Mouse (Mus musculus) hindbrain, embryonic 11.5 days (tissue): ENCODE results near the gene Dscaml1. TPM values are rescaled to one million over a fixed set of nuclear protein-coding genes. Genes with fewer than 3 reads are reported as not detected.

Source experiments
- ATAC-seq: fragments of 200-750 bp; cut with Nextera tagmentation; 2 replicates; pipeline ENCODE4 v1.8.0; 2017; ENCODE audit warnings: mild to moderate bottlenecking, moderate TSS enrichment, moderate library complexity; ENCODE audit not compliant: low FRiP score
- DNase-seq: peaks from one replicate; pipeline ENCODE4 v3.0.0-alpha.2; 2015; ENCODE audit warnings: low spot score
- H3K27ac ChIP-seq: fragments of 300-500 bp; sonication (generic); 2 replicates; pipeline ENCODE4 v1.5.1; 2014; ENCODE audit warnings: mild to moderate bottlenecking, low read depth, low read length
- H3K27me3 ChIP-seq: fragments of 300-500 bp; sonication (generic); 2 replicates; pipeline ENCODE4 v1.6.1; 2014; ENCODE audit warnings: mild to moderate bottlenecking, low read length, moderate library complexity, mixed read lengths; ENCODE audit not compliant: control insufficient read depth, insufficient read depth
- H3K36me3 ChIP-seq: fragments of 300-500 bp; sonication (generic); 2 replicates; pipeline ENCODE4 v1.6.1; 2014; ENCODE audit warnings: mild to moderate bottlenecking, low read length, moderate library complexity, mixed read lengths; ENCODE audit not compliant: control insufficient read depth, insufficient read depth
- H3K4me1 ChIP-seq: fragments of 300-500 bp; sonication (generic); replicated peaks from 2 replicates; pipeline ENCODE4 v1.6.1; 2014; ENCODE audit warnings: low read length, mixed read lengths; ENCODE audit not compliant: control insufficient read depth, insufficient read depth
- H3K4me2 ChIP-seq: fragments of 300-500 bp; sonication (generic); replicated peaks from 2 replicates; pipeline ENCODE4 v1.6.1; 2014; ENCODE audit warnings: mild to moderate bottlenecking, low read depth, low read length
- H3K4me3 ChIP-seq: fragments of 300-500 bp; sonication (generic); 2 replicates; pipeline ENCODE4 v1.5.1; 2014; ENCODE audit warnings: low read depth, low read length
- H3K9ac ChIP-seq: fragments of 300-500 bp; sonication (generic); 2 replicates; pipeline ENCODE4 v1.6.1; 2014; ENCODE audit warnings: low read depth, low read length
- H3K9me3 ChIP-seq: fragments of 300-500 bp; sonication (generic); 2 replicates; pipeline ENCODE4 v1.6.1; 2016; ENCODE audit warnings: low read length; ENCODE audit not compliant: control insufficient read depth
- WGBS: fragments of 180-500 bp; shearing (Covaris S2); extraction: QIAGEN DNeasy Blood & Tissue Kit; methylation state at CpG from one replicate; pipeline ENCODE4 v1.1.7; 2014; 5-methylcytosine and 5-hydroxymethylcytosine counted together
- polyA plus RNA-seq: library from polyadenylated mRNA; unstranded; fragments of >200 nt; fragmentation: Nextera tagmentation; extraction: Ambion mirVana; gene quantifications from 2 replicates; pipeline ENCODE4 v1.2.1, GENCODE M21; 2014

The Dscaml1 gene
- polyA plus RNA-seq, 1 experiment from 2014 or later: 0.80 TPM

- H3K9ac ChIP-seq: no peak overlapping the region
- WGBS: 73% methylated on average over 5 of the region's 5 CpGs
- no peaks in the 10 kb centered on the region for H3K36me3 ChIP-seq
- no peaks in the 10 kb centered on the region for H3K4me1 ChIP-seq
- H3K27me3 ChIP-seq: no peaks in the 10 kb centered on the region
- no peak for DNase-seq
- no peaks in the 10 kb centered on the region for H3K9me3 ChIP-seq
- H3K27ac ChIP-seq: no peak overlapping the region
- no peak overlapping the region for H3K4me3 ChIP-seq
- no peak overlapping the region for H3K4me2 ChIP-seq
- no peak for ATAC-seq
Observed at GRCm38 (mm10) chr9:45598117-45598516, 171.7 kb downstream of the Dscaml1 start.

- no peaks in the 10 kb centered on the region for H3K9me3 ChIP-seq
- H3K4me2 ChIP-seq: no peak overlapping the region
- H3K9ac ChIP-seq: no peak overlapping the region
- H3K27me3 ChIP-seq: no peaks in the 10 kb centered on the region
- H3K4me1 ChIP-seq: no peaks in the 10 kb centered on the region
- no peak overlapping the region for H3K4me3 ChIP-seq
- no peak overlapping the region for H3K27ac ChIP-seq
- ATAC-seq (no peak), DNase-seq (no peak)
- 63% methylated on average over 4 of the region's 4 CpGs for WGBS
- H3K36me3 ChIP-seq: no peaks in the 10 kb centered on the region
Observed at GRCm38 (mm10) chr9:45599377-45599776, 172.9 kb downstream of the Dscaml1 start.

DNA sequence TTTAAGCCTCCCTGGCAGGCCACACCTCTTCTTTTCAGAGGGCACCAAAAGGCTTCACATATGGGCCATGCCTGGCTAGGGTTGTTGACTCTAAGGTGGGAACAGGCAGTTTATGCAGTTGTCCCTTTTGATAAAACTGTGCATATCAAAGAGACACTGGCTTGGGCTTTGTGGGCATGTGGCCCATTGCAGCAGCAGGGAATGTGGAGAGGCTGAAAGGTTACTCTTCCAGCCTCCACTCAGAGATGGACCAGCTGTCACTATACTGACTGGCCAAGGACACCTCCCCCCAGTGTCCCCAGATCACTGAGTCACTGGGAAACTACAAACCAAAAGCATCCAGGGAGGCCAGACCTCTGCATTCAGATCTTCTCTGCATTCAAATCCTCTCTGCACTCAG, 180.9 kb downstream of the Dscaml1 start:
- no peak overlapping the region for H3K9ac ChIP-seq
- ATAC-seq (no peak), DNase-seq (no peak)
- H3K4me2 ChIP-seq: no peak overlapping the region
- H3K9me3 ChIP-seq: no peaks in the 10 kb centered on the region
- H3K36me3 ChIP-seq: no peaks in the 10 kb centered on the region
- no peaks in the 10 kb centered on the region; the same call in 1 of the 2 replicates for H3K4me1 ChIP-seq
- H3K27me3 ChIP-seq: no peaks in the 10 kb centered on the region
- H3K27ac ChIP-seq: no peak overlapping the region
- no peak overlapping the region for H3K4me3 ChIP-seq

- WGBS: 33% methylated on average over 13 of the region's 13 CpGs
- H3K27ac ChIP-seq: no peak overlapping the region
Observed at GRCm38 (mm10) chr9:45608097-45609031, 181.9 kb downstream of the Dscaml1 start.

DNA sequence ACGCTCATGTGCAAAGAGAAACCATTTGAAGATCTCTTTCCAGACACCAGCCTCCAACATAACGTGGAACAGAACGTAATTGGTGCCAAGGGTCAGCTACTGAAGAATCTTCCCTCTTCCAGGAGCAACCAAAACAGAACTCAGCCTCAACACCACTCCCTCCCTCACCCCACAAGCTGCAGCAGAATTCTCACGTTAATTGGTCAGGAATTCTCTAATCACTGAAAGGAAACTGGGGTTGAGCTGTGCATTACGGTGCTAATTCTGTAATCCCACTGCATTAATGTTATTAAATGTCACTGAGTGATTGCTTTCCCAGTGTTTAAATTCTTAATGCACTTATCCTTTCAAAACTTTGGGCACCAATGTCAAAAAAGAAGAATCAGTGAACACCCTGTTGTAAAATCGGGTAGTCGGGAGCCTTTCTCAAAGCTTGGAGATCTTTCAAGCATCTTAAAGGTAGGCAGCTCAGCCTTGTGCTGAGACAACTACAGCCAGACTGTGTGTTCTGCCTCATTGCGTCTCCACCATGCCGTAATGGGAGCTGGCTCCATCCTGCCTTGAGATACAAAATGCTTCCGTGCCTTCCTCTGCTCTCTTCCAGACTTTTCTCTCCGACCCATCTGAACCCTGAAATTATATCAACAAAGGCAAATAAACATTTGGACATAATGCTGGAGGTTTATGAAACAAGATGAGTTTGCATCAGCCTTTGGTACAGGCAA, 184.1 kb downstream of the Dscaml1 start:
- H3K4me2 ChIP-seq: no peak overlapping the region
- no peaks in the 10 kb centered on the region for H3K9me3 ChIP-seq
- no peaks in the 10 kb centered on the region for H3K36me3 ChIP-seq
- H3K9ac ChIP-seq: no peak overlapping the region
- no peak overlapping the region for H3K27ac ChIP-seq
- no peaks in the 10 kb centered on the region for H3K27me3 ChIP-seq
- DNase-seq (no peak), ATAC-seq (no peak)
- H3K4me1 ChIP-seq: no peaks in the 10 kb centered on the region; the same call in 1 of the 2 replicates
- H3K4me3 ChIP-seq: no peak overlapping the region
- WGBS: 82% methylated on average over 11 of the region's 11 CpGs

More at GRCm38 (mm10) chr9:45608097-45609031, 181.9 kb downstream of the Dscaml1 start:
- Histone ChIP-seq H3K4me2 (no peak overlapping the region), H3K36me3 (no peaks in the 10 kb centered on the region), H3K4me3 (no peak overlapping the region), H3K27me3 (no peaks in the 10 kb centered on the region), H3K9ac (no peak overlapping the region), H3K4me1 (no peaks in the 10 kb centered on the region; the same call in 1 of the 2 replicates), H3K9me3 (no peaks in the 10 kb centered on the region)
- no peak for DNase-seq
- no peak for ATAC-seq

- WGBS: 88% methylated on average over 1 of the region's 1 CpGs
- ATAC-seq: no peak
- no peak for DNase-seq
- Histone ChIP-seq H3K9ac (no peak overlapping the region), H3K4me2 (no peak overlapping the region), H3K27ac (no peak overlapping the region), H3K9me3 (no peaks in the 10 kb centered on the region), H3K4me3 (no peak overlapping the region), H3K36me3 (no peaks in the 10 kb centered on the region), H3K27me3 (no peaks in the 10 kb centered on the region), H3K4me1 (no peaks in the 10 kb centered on the region)
Observed at GRCm38 (mm10) chr9:45614616-45615015, 188.2 kb downstream of the Dscaml1 start.

DNA sequence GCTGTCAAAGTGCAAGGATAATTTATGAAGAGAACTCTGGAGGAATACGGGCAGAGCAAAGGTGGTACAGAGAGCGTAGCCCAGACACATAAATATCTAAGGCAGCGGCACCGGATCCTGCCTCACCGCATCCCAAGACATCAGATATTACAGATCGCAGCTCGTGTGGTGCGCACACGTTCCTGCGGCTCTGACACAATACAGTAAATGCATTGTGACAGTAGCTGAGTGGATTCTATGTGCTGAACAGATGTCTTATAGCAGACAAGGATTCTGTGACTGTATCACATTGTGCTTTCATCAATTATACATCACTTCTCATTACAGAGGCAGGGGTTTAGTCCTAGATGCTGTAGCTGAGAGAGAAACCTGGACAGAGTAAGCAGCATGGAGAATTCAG, 191.5 kb downstream of the Dscaml1 start:
- no peak overlapping the region for H3K9ac ChIP-seq
- ATAC-seq: no peak
- 89% methylated on average over 10 of the region's 10 CpGs for WGBS

GRCm38 (mm10) chr9:45618443-45618842, 192.0 kb downstream of the Dscaml1 start:
- H3K27ac ChIP-seq: no peak overlapping the region

More for the DNA sequence above, 191.5 kb downstream of the Dscaml1 start:
- no peaks in the 10 kb centered on the region for H3K4me1 ChIP-seq
- H3K27me3 ChIP-seq: no peaks in the 10 kb centered on the region
- H3K4me3 ChIP-seq: no peak overlapping the region
- H3K27ac ChIP-seq: no peak overlapping the region
- DNase-seq: no peak
- no peaks in the 10 kb centered on the region for H3K36me3 ChIP-seq
- H3K4me2 ChIP-seq: no peak overlapping the region
- no peaks in the 10 kb centered on the region for H3K9me3 ChIP-seq

More at GRCm38 (mm10) chr9:45618443-45618842, 192.0 kb downstream of the Dscaml1 start:
- H3K4me1 ChIP-seq: no peaks in the 10 kb centered on the region
- 90% methylated on average over 7 of the region's 7 CpGs for WGBS
- no peak overlapping the region for H3K4me2 ChIP-seq
- H3K27me3 ChIP-seq: no peaks in the 10 kb centered on the region
- no peak for DNase-seq
- no peak for ATAC-seq
- no peaks in the 10 kb centered on the region for H3K36me3 ChIP-seq
- no peaks in the 10 kb centered on the region for H3K9me3 ChIP-seq
- no peak overlapping the region for H3K9ac ChIP-seq
- no peak overlapping the region for H3K4me3 ChIP-seq
